Mouse (Mus musculus) midbrain, embryonic 15.5 days (tissue): ENCODE results near the gene 4930519P11Rik. TPM values are rescaled to one million over a fixed set of nuclear protein-coding genes. Genes with fewer than 3 reads are reported as not detected.

Source experiments
- ATAC-seq: fragments of 200-750 bp; cut with Nextera tagmentation; replicated peaks from 2 replicates; pipeline ENCODE4 v1.8.0; 2017; ENCODE audit warnings: moderate TSS enrichment
- H3K27ac ChIP-seq: fragments of 300-500 bp; sonication (generic); 2 replicates; pipeline ENCODE4 v1.5.1; 2015; ENCODE audit warnings: mild to moderate bottlenecking, inconsistent platforms
- H3K27me3 ChIP-seq: fragments of 300-500 bp; sonication (generic); replicated peaks from 2 replicates; pipeline ENCODE4 v1.6.1; 2015; ENCODE audit warnings: inconsistent platforms
- H3K36me3 ChIP-seq: fragments of 300-500 bp; sonication (generic); replicated peaks from 2 replicates; pipeline ENCODE4 v1.6.1; 2015; ENCODE audit warnings: inconsistent platforms
- H3K4me1 ChIP-seq: fragments of 300-500 bp; sonication (generic); 2 replicates; pipeline ENCODE4 v1.6.1; 2015; ENCODE audit warnings: inconsistent platforms
- H3K4me2 ChIP-seq: fragments of 300-500 bp; sonication (generic); 2 replicates; pipeline ENCODE4 v1.6.1; 2015; ENCODE audit warnings: inconsistent platforms, mild to moderate bottlenecking, moderate library complexity
- H3K4me3 ChIP-seq: fragments of 300-500 bp; sonication (generic); 2 replicates; pipeline ENCODE4 v1.5.1; 2015; ENCODE audit warnings: mild to moderate bottlenecking, inconsistent platforms
- H3K9ac ChIP-seq: fragments of 300-500 bp; sonication (generic); 2 replicates; pipeline ENCODE4 v1.6.1; 2015; ENCODE audit warnings: mild to moderate bottlenecking, inconsistent platforms
- H3K9me3 ChIP-seq: fragments of 300-500 bp; sonication (generic); 2 replicates; pipeline ENCODE4 v1.6.1; 2016; ENCODE audit warnings: inconsistent platforms
- WGBS: fragments of 180-500 bp; shearing (Covaris S2); methylation state at CpG from one replicate; pipeline ENCODE4 v1.1.7; 2015; ENCODE audit warnings: mixed read lengths; 5-methylcytosine and 5-hydroxymethylcytosine counted together
- polyA plus RNA-seq: library from polyadenylated mRNA; unstranded; fragments of >200 nt; fragmentation: Nextera tagmentation; extraction: Ambion mirVana; gene quantifications from 2 replicates; pipeline ENCODE4 v1.2.1, GENCODE M21; 2015

The 4930519P11Rik gene
- polyA plus RNA-seq, 1 experiment from 2014 or later, result 0.50 TPM

DNA sequence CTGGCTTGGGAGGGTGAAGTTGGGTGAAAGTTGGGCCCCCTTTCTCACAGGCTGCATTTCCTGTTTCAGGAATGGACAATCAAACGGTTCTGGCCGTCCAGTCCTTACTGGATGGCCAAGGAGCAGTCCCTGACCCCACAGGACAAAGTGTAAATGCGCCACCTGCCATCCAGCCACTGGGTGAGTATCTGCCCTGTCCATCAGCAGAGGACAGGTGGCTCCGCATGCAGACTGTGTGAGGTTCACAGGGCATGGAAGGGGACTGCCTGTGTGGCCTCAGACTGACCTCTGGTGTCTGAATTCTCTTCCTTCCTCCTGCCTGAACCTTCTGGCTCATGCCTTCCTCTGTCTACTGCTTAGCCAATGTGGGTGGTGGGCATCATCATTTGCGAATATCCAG is 8.4 kb upstream of the 4930519P11Rik start:
- Histone ChIP-seq H3K4me2 (no peak overlapping the region), H3K4me3 (no peak overlapping the region), H3K9me3 (no peaks in the 10 kb centered on the region), H3K9ac (no peak overlapping the region), H3K27me3 (no peaks in the 10 kb centered on the region), H3K4me1 (no peaks in the 10 kb centered on the region), H3K27ac (no peak overlapping the region), H3K36me3 (peaks cover 20% of the 10 kb centered on the region; the same call in 1 of the 2 replicates)
- no peak for ATAC-seq
- WGBS, result 88% methylated on average over 5 of the region's 5 CpGs

DNA sequence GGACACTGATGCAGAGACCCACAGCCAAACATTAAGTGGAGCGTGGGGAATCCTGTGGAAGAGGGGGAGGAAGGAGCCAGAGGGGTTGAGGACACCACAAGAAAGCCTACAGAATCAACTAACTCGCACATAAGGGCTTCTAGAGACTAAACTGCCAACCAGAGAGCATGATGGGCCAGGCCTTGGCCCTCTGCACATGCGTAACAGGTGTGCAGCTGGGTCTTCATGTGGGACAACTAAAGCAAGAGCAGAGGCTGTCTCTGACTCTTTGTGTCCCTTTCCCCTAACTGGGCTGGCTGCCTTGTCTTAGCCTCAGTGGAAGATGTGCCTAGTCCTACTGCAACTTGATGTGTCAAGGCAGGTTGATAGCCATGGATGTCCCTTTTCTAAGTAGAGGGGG is 3.8 kb upstream of the 4930519P11Rik start:
- Histone ChIP-seq H3K9me3 (no peaks in the 10 kb centered on the region), H3K4me2 (no peak overlapping the region), H3K9ac (no peak overlapping the region), H3K27me3 (no peaks in the 10 kb centered on the region), H3K36me3 (no peaks in the 10 kb centered on the region), H3K4me1 (peaks cover 23% of the 10 kb centered on the region), H3K4me3 (no peak overlapping the region), H3K27ac (no peak overlapping the region)
- no peak for ATAC-seq
- 88% methylated on average over 3 of the region's 3 CpGs for WGBS

DNA sequence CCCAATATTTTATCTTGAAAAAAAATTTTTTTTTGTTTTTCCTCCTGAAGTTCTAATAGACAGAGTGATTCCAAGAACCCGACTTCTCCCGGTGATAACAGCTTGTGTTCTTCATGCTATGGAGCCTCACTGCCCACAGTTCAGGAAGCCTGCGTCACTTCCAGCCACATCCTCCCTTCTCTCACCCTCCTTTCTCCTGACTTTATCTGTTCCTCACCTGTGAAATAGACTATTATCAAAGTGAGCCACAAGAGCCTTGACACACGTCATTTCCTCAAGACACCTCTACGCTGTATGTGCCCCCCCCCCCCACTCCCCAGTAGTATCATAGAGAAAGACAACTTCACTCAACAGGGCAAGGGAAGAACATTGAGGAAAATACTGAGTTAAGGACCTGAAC is 2.4 kb upstream of the 4930519P11Rik start:
- no peaks in the 10 kb centered on the region for H3K9me3 ChIP-seq
- WGBS, result 93% methylated on average over 5 of the region's 5 CpGs
- H3K27ac ChIP-seq, result no peak overlapping the region

DNA sequence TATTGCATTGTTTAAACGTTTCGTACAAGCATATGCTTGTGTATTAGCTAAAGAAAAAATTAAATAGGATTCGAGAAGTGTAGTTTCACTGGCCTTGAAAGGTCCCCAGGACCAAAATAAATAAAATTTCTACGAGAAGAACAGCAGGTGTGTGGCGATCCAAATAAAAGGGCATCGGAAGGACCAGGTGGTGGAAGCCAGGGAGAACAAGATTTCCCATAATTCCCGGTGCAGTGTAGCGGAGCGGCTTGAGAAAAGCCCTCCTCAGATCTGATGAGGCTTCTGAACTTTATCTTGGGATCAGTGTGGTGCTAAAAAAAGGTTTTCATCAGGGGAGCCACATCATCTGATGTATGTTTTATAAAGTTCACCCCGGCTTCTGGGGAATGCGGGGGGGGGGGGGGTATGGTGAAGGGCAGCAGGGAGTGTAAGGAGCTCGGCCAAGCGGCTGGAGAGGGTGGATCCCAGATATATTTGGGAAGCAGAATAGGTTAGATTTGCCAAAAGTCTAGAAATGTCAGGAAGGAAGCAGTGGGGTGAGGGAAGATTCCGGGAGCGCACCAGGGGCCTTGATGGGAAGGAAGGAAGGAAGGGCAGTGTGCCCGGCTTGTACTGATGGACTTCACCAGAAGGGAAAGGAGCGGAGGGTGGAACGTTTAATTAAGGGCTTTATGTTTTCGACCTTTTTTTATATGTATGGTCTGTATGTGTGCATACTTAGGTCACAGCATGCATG is 1.8 kb upstream of the 4930519P11Rik start:
- Histone ChIP-seq H3K9ac (no peak overlapping the region), H3K4me3 (no peak overlapping the region), H3K36me3 (no peaks in the 10 kb centered on the region), H3K27ac (peak overlapping the region; percentile 97), H3K4me1 (peaks cover 23% of the 10 kb centered on the region), H3K9me3 (no peaks in the 10 kb centered on the region), H3K27me3 (no peaks in the 10 kb centered on the region), H3K4me2 (peak overlapping the region; percentile 61)
- 64% methylated on average over 19 of the region's 19 CpGs for WGBS
- no peak for ATAC-seq

More for the DNA sequence above, 2.4 kb upstream of the 4930519P11Rik start:
- Histone ChIP-seq H3K4me1 (peaks cover 23% of the 10 kb centered on the region), H3K36me3 (no peaks in the 10 kb centered on the region), H3K27me3 (no peaks in the 10 kb centered on the region), H3K4me3 (no peak overlapping the region), H3K4me2 (no peak overlapping the region), H3K9ac (no peak overlapping the region)
- no peak for ATAC-seq

- Histone ChIP-seq H3K4me2 (no peak overlapping the region), H3K4me3 (no peak overlapping the region), H3K9me3 (no peaks in the 10 kb centered on the region), H3K4me1 (peaks cover 11% of the 10 kb centered on the region), H3K36me3 (no peaks in the 10 kb centered on the region), H3K9ac (no peak overlapping the region), H3K27me3 (no peaks in the 10 kb centered on the region; the same call in 1 of the 2 replicates), H3K27ac (no peak overlapping the region)
- 74% methylated on average over 10 of the region's 10 CpGs for WGBS
- ATAC-seq, result no peak
These were observed 4.0 kb downstream of the 4930519P11Rik start for GRCm38 (mm10) chr2:154609050-154609767.

DNA sequence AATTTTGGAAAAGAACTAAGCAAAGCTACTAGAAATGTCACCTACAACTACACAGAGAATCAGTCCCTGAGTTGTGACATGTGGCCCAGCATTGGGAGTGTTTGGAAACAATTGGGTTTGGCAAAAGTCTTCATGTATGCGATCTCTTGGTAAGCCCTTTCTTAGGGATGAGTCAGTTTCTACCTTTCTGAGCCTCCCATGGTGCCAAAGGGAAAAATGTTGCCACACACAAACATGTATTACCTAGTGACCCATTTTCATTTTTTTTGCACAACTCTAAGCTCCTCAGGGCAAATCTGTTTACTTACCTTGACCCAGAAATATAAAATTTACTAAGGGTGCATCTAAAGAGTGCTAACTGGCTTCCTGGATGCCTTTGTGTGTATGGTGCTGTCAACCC is 6.3 kb downstream of the 4930519P11Rik start:
- ATAC-seq, result no peak
- no peaks in the 10 kb centered on the region; the same call in 1 of the 2 replicates for H3K27me3 ChIP-seq

DNA sequence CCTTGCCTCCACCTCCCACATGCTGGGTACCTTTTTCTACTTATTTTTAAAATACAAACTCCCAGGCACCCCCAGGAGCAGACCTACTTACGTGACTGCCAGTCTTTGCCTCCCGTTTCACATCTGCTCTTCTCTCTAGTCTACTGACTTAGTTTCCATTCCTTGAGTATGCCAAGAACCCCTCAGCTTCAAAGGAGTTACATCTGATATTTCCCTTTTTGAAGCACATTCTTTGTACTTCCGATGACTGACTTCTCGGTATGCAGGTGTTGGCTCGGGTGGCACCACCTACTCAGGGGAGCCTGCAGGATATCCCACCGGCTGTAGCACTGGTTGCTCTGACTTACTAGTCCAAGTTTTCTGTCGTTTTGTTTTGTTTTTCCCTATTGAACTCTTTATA is 9.1 kb downstream of the 4930519P11Rik start:
- Histone ChIP-seq H3K36me3 (no peaks in the 10 kb centered on the region), H3K9ac (no peak overlapping the region), H3K27ac (no peak overlapping the region), H3K4me3 (peak overlapping the region; percentile 57), H3K4me2 (peak overlapping the region; percentile 64), H3K4me1 (peaks cover 11% of the 10 kb centered on the region), H3K27me3 (no peaks in the 10 kb centered on the region; the same call in 1 of the 2 replicates), H3K9me3 (no peaks in the 10 kb centered on the region)
- WGBS, result 43% methylated on average over 7 of the region's 7 CpGs
- ATAC-seq, result no peak

More for the DNA sequence above, 6.3 kb downstream of the 4930519P11Rik start:
- 69% methylated on average over 1 of the region's 1 CpGs for WGBS
- H3K4me2 ChIP-seq, result no peak overlapping the region
- no peaks in the 10 kb centered on the region for H3K9me3 ChIP-seq
- no peak overlapping the region for H3K9ac ChIP-seq
- H3K36me3 ChIP-seq, result no peaks in the 10 kb centered on the region
- no peak overlapping the region for H3K27ac ChIP-seq
- H3K4me3 ChIP-seq, result no peak overlapping the region
- H3K4me1 ChIP-seq, result peaks cover 11% of the 10 kb centered on the region

- peaks cover 11% of the 10 kb centered on the region for H3K4me1 ChIP-seq
- H3K36me3 ChIP-seq, result no peaks in the 10 kb centered on the region
- H3K27me3 ChIP-seq, result no peaks in the 10 kb centered on the region; the same call in 1 of the 2 replicates
- peak within 1 kb of the TSS; percentile 57 for H3K4me3 ChIP-seq
- H3K27ac ChIP-seq, result peak within 1 kb of the TSS; percentile 55
- WGBS, result under 1% methylated on average over 13 of the region's 13 CpGs
- peak; percentile 100 for ATAC-seq
- no peaks in the 10 kb centered on the region for H3K9me3 ChIP-seq
- H3K4me2 ChIP-seq, result peak within 1 kb of the TSS; percentile 64
- peak within 1 kb of the TSS; percentile 69 for H3K9ac ChIP-seq
These were observed 9.5 kb downstream of the 4930519P11Rik start, which contains the start of gene Pxmp4 for GRCm38 (mm10) chr2:154603638-154604153. Gene Pxmp4, minus strand, starts transcription at chr2:154603708.

- Histone ChIP-seq H3K36me3 (no peaks in the 10 kb centered on the region), H3K4me1 (peaks cover 11% of the 10 kb centered on the region), H3K9ac (peak overlapping the region; percentile 69), H3K4me3 (peak overlapping the region; percentile 57), H3K27ac (peak overlapping the region; percentile 55), H3K9me3 (no peaks in the 10 kb centered on the region), H3K27me3 (no peaks in the 10 kb centered on the region), H3K4me2 (peak overlapping the region; percentile 64)
- peak; percentile 70 for ATAC-seq
- 19% methylated on average over 22 of the region's 22 CpGs for WGBS
These were observed 10.1 kb downstream of the 4930519P11Rik start for GRCm38 (mm10) chr2:154603007-154603637.

GRCm38 (mm10) chr2:154601324-154601723 is 11.9 kb downstream of the 4930519P11Rik start:
- Histone ChIP-seq H3K4me3 (no peak overlapping the region), H3K4me1 (peaks cover 11% of the 10 kb centered on the region), H3K9ac (no peak overlapping the region), H3K36me3 (no peaks in the 10 kb centered on the region), H3K4me2 (no peak overlapping the region), H3K27ac (no peak overlapping the region), H3K27me3 (no peaks in the 10 kb centered on the region), H3K9me3 (no peaks in the 10 kb centered on the region)
- WGBS, result 83% methylated on average over 3 of the region's 3 CpGs
- ATAC-seq, result no peak

DNA sequence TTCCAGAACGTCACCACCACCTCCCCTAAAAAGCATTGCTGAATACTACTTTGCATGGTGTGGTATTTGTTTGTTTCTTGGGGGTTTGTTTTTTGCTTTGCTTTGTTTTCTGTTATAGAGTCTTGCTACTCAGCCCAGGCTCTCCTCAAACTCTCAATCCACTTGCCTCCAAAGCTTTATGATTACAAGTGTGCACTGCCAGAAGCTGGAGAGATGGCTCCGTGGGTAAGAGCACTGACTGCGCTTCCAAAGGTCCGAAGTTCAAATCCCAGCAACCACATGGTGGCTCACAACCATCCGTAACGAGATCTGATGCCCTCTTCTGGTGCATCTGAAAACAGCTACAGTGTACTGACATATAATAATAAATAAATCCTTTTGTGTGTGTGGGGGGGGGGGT is 12.7 kb downstream of the 4930519P11Rik start:
- H3K4me3 ChIP-seq, result no peak overlapping the region
- no peaks in the 10 kb centered on the region for H3K9me3 ChIP-seq
- no peak overlapping the region for H3K27ac ChIP-seq
- no peak overlapping the region for H3K4me2 ChIP-seq
- ATAC-seq, result no peak
- H3K4me1 ChIP-seq, result peaks cover 11% of the 10 kb centered on the region
- H3K36me3 ChIP-seq, result no peaks in the 10 kb centered on the region
- WGBS, result 71% methylated on average over 6 of the region's 6 CpGs
- no peak overlapping the region for H3K9ac ChIP-seq
- H3K27me3 ChIP-seq, result no peaks in the 10 kb centered on the region

DNA sequence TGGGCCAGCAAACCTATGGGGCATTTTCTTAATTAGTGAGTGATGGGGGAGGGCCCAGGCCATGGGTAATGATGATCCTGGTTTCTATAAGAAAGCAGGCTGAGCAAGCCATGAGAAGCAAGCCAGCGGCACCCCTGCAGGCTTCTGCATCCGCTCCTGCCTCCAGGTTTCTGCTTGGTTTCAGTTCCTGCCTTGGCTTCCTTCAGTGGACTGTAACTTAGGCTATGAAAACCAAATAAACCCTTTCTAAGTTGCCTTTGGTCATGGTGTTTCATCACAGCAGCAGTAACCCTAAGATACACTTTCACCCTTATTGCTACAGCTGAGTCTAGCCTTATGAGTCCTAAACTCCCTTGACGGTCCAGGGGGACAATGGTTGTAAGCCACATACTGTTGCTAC is 15.8 kb downstream of the 4930519P11Rik start:
- no peak for ATAC-seq
- H3K27me3 ChIP-seq, result no peaks in the 10 kb centered on the region
- 85% methylated on average over 3 of the region's 3 CpGs for WGBS
- H3K4me1 ChIP-seq, result no peaks in the 10 kb centered on the region
- H3K9me3 ChIP-seq, result no peaks in the 10 kb centered on the region
- H3K4me2 ChIP-seq, result no peak overlapping the region
- no peak overlapping the region for H3K27ac ChIP-seq
- no peak overlapping the region for H3K9ac ChIP-seq
- H3K36me3 ChIP-seq, result no peaks in the 10 kb centered on the region
- no peak overlapping the region for H3K4me3 ChIP-seq
